14 mouse cellular contexts compared by ENCODE assay signal in genomic region chr1:82631169-82631792, GRCm38 (mm10). TPM values are rescaled to one million over a fixed set of nuclear protein-coding genes. Genes with fewer than 3 reads are reported as not detected.
"Had no signal": no experiment of that assay in that cellular context is flagged by ENCODE, and none has a peak within 500 bp of the region (broad histone marks: within the 10 kb centered on the region; RNA-seq: fewer than 3 reads in every experiment).

No protein-coding gene starts in this region.

- H3K4me2 ChIP-seq: liver, embryonic 13.5 days; midbrain, embryonic 11.5 days had no signal

- DNase-seq: kidney, postnatal 25 days; layer of hippocampus, postnatal 36 days; liver, embryonic 13.5 days; lung, adult 2 months; lung, postnatal 14 days; lung, postnatal 4 days; midbrain, embryonic 14.5 days; thymus, adult 18-20 months; thymus, postnatal 36 days had no signal

- H3K9me3 ChIP-seq: liver, embryonic 13.5 days had no signal

- H3K4me3 ChIP-seq: left cerebral cortex, adult 2 months; liver, embryonic 13.5 days had no signal

- H3K36me3 ChIP-seq: liver, embryonic 13.5 days had no signal

- H3K9ac ChIP-seq: liver, embryonic 13.5 days had no signal

- H3K27me3 ChIP-seq: liver, embryonic 13.5 days had no signal

- H3K27ac ChIP-seq: kidney, postnatal 0 days; left cerebral cortex, adult 2 months; liver, embryonic 13.5 days had no signal

RNA-seq across cellular contexts. Expression of gene Col4a3, which starts 44.6 kb away (rescaled TPM):
- total RNA-seq: megakaryocyte progenitor cell, adult 5-6 weeks; megakaryocyte-erythroid progenitor cell, adult 5-6 weeks had no signal

RNA-seq across cellular contexts. Expression of gene Col4a4, which starts 44.6 kb away (rescaled TPM):
- total RNA-seq: megakaryocyte-erythroid progenitor cell, adult 5-6 weeks had no signal
